Mouse (Mus musculus) C2C12 (cell line): ENCODE data around the gene Spef1.

Experiments
- CEBPB ChIP-seq: IDR thresholded peaks from one replicate; pipeline ENCODE4 v1.6.1; 2011; ENCODE audit warnings: low read depth, mild to moderate bottlenecking, control low read depth, moderate library complexity
- CTCF ChIP-seq: IDR thresholded peaks from one replicate; pipeline ENCODE4 v1.5.1; 2011; ENCODE audit not compliant: control insufficient read depth, insufficient read depth, insufficient read length
- MYOD1 ChIP-seq: IDR thresholded peaks from one replicate; pipeline ENCODE4 v1.6.1; 2011; ENCODE audit warnings: low read depth; ENCODE audit not compliant: control insufficient read depth, insufficient read length
- USF1 ChIP-seq: IDR thresholded peaks from one replicate; pipeline ENCODE4 v1.6.1; 2011; ENCODE audit warnings: low read depth, mild to moderate bottlenecking, control low read depth, moderate library complexity

- TF ChIP-seq CEBPB (no peak), CTCF (no peak), MYOD1 (no peak), USF1 (no peak)
These were observed 18.6 kb upstream of the Spef1 start for GRCm38 (mm10) chr2:131205521-131206182.
